Mouse (Mus musculus): ENCODE results near the gene Mepe. TPM values are rescaled to one million over a fixed set of nuclear protein-coding genes. Genes with fewer than 3 reads are reported as not detected.

Mepe gene
- not detected in 2 replicates for polyA plus RNA-seq (2016; fragmentation: Nextera tagmentation; extraction: Ambion mirVana)

- no peak for DNase-seq (ENCODE audit: low spot score)
- Histone ChIP-seq H3K27ac (replicated peaks) (no peak within 1 kb of the TSS), H3K4me3 (no peak within 1 kb of the TSS), H3K9me3 (replicated peaks) (no peaks in the 10 kb centered on the region), H3K4me1 (no peaks in the 10 kb centered on the region), H3K27me3 (ENCODE audit: low read depth, poor library complexity, severe bottlenecking) (no peaks in the 10 kb centered on the region), H3K36me3 (no peaks in the 10 kb centered on the region)
- WGBS: 91% methylated on average over 6 of the region's 6 CpGs
Measured at GRCm38 (mm10) chr5:104325029-104325428, at the start of gene Mepe. TSS of gene Mepe (plus strand) at chr5:104325329.

- Histone ChIP-seq H3K4me3 (no peak overlapping the region), H3K36me3 (no peaks in the 10 kb centered on the region), H3K27me3 (ENCODE audit: low read depth, poor library complexity, severe bottlenecking) (no peaks in the 10 kb centered on the region), H3K9me3 (replicated peaks) (no peaks in the 10 kb centered on the region), H3K27ac (replicated peaks) (no peak overlapping the region), H3K4me1 (no peaks in the 10 kb centered on the region)
- DNase-seq (ENCODE audit: low spot score): no peak
- WGBS: 82% methylated on average over 6 of the region's 6 CpGs
Measured at GRCm38 (mm10) chr5:104294201-104294600, 30.9 kb upstream of the Mepe start.

- no peak within 1 kb of the TSS for H3K4me3 ChIP-seq
- no peaks in the 10 kb centered on the region for H3K9me3 ChIP-seq (replicated peaks)
- H3K27ac ChIP-seq (replicated peaks): no peak within 1 kb of the TSS
- 67% methylated on average over 6 of the region's 6 CpGs for WGBS
- H3K36me3 ChIP-seq: no peaks in the 10 kb centered on the region
- no peak for DNase-seq (ENCODE audit: low spot score)
- H3K27me3 ChIP-seq (ENCODE audit: low read depth, poor library complexity, severe bottlenecking): no peaks in the 10 kb centered on the region
- H3K4me1 ChIP-seq: no peaks in the 10 kb centered on the region
Measured at GRCm38 (mm10) chr5:104298994-104299393, 26.1 kb upstream of the Mepe start, which contains the start of gene Ibsp. TSS of gene Ibsp (plus strand) at chr5:104299171.

- WGBS: 67% methylated on average over 1 of the region's 1 CpGs
Measured at GRCm38 (mm10) chr5:104314073-104314472, 11.1 kb upstream of the Mepe start.

GRCm38 (mm10) chr5:104326884-104327283 lies 1.8 kb downstream of the Mepe start:
- Histone ChIP-seq H3K4me1 (no peaks in the 10 kb centered on the region), H3K9me3 (replicated peaks) (no peaks in the 10 kb centered on the region), H3K36me3 (no peaks in the 10 kb centered on the region), H3K27me3 (ENCODE audit: low read depth, poor library complexity, severe bottlenecking) (no peaks in the 10 kb centered on the region), H3K4me3 (no peak overlapping the region), H3K27ac (replicated peaks) (no peak overlapping the region)
- no peak for DNase-seq (ENCODE audit: low spot score)
- WGBS: 78% methylated on average over 4 of the region's 4 CpGs

More at GRCm38 (mm10) chr5:104314073-104314472, 11.1 kb upstream of the Mepe start:
- no peak overlapping the region for H3K4me3 ChIP-seq
- no peaks in the 10 kb centered on the region for H3K36me3 ChIP-seq
- no peaks in the 10 kb centered on the region for H3K27me3 ChIP-seq (ENCODE audit: low read depth, poor library complexity, severe bottlenecking)
- H3K9me3 ChIP-seq (replicated peaks): no peaks in the 10 kb centered on the region
- no peaks in the 10 kb centered on the region for H3K4me1 ChIP-seq
- H3K27ac ChIP-seq (replicated peaks): no peak overlapping the region
- DNase-seq (ENCODE audit: low spot score): no peak

- Histone ChIP-seq H3K27me3 (ENCODE audit: low read depth, poor library complexity, severe bottlenecking) (no peaks in the 10 kb centered on the region), H3K9me3 (replicated peaks) (no peaks in the 10 kb centered on the region), H3K4me1 (no peaks in the 10 kb centered on the region), H3K4me3 (no peak overlapping the region), H3K27ac (replicated peaks) (no peak overlapping the region), H3K36me3 (no peaks in the 10 kb centered on the region)
- no peak for DNase-seq (ENCODE audit: low spot score)
- 85% methylated on average over 8 of the region's 8 CpGs for whole genome bisulfite sequencing
Measured at GRCm38 (mm10) chr5:104327389-104327788, 2.3 kb downstream of the Mepe start.

- Histone ChIP-seq H3K27me3 (ENCODE audit: low read depth, poor library complexity, severe bottlenecking) (no peaks in the 10 kb centered on the region), H3K36me3 (no peaks in the 10 kb centered on the region), H3K4me3 (no peak overlapping the region), H3K27ac (replicated peaks) (no peak overlapping the region), H3K4me1 (no peaks in the 10 kb centered on the region), H3K9me3 (replicated peaks) (no peaks in the 10 kb centered on the region)
- no peak for DNase-seq (ENCODE audit: low spot score)
Measured at GRCm38 (mm10) chr5:104327876-104328275, 2.7 kb downstream of the Mepe start.

GRCm38 (mm10) chr5:104328317-104328850 lies 3.3 kb downstream of the Mepe start:
- no peak for DNase-seq (ENCODE audit: low spot score)
- 86% methylated on average over 4 of the region's 4 CpGs for WGBS
- Histone ChIP-seq H3K27ac (replicated peaks) (no peak overlapping the region), H3K4me1 (no peaks in the 10 kb centered on the region), H3K4me3 (no peak overlapping the region), H3K36me3 (no peaks in the 10 kb centered on the region), H3K27me3 (ENCODE audit: low read depth, poor library complexity, severe bottlenecking) (no peaks in the 10 kb centered on the region), H3K9me3 (replicated peaks) (no peaks in the 10 kb centered on the region)

GRCm38 (mm10) chr5:104329381-104329780 lies 4.3 kb downstream of the Mepe start:
- Histone ChIP-seq H3K36me3 (no peaks in the 10 kb centered on the region), H3K4me1 (no peaks in the 10 kb centered on the region), H3K27ac (replicated peaks) (no peak overlapping the region), H3K27me3 (ENCODE audit: low read depth, poor library complexity, severe bottlenecking) (no peaks in the 10 kb centered on the region), H3K9me3 (replicated peaks) (no peaks in the 10 kb centered on the region), H3K4me3 (no peak overlapping the region)
- no peak for DNase-seq (ENCODE audit: low spot score)
- WGBS: 86% methylated on average over 5 of the region's 5 CpGs

GRCm38 (mm10) chr5:104330088-104330487 lies 5.0 kb downstream of the Mepe start:
- H3K9me3 ChIP-seq (replicated peaks): no peaks in the 10 kb centered on the region
- DNase-seq (ENCODE audit: low spot score): no peak
- WGBS: 72% methylated on average over 5 of the region's 5 CpGs

GRCm38 (mm10) chr5:104332296-104332695 lies 7.2 kb downstream of the Mepe start:
- no peaks in the 10 kb centered on the region for H3K9me3 ChIP-seq (replicated peaks)
- no peaks in the 10 kb centered on the region for H3K27me3 ChIP-seq (ENCODE audit: low read depth, poor library complexity, severe bottlenecking)
- no peaks in the 10 kb centered on the region for H3K36me3 ChIP-seq
- no peak for DNase-seq (ENCODE audit: low spot score)
- H3K4me3 ChIP-seq: no peak overlapping the region
- 76% methylated on average over 3 of the region's 3 CpGs for WGBS
- H3K4me1 ChIP-seq: no peaks in the 10 kb centered on the region
- no peak overlapping the region for H3K27ac ChIP-seq (replicated peaks)

More at GRCm38 (mm10) chr5:104330088-104330487, 5.0 kb downstream of the Mepe start:
- Histone ChIP-seq H3K4me1 (no peaks in the 10 kb centered on the region), H3K27ac (replicated peaks) (no peak overlapping the region), H3K36me3 (no peaks in the 10 kb centered on the region), H3K27me3 (ENCODE audit: low read depth, poor library complexity, severe bottlenecking) (no peaks in the 10 kb centered on the region), H3K4me3 (no peak overlapping the region)

- H3K27me3 ChIP-seq (ENCODE audit: low read depth, poor library complexity, severe bottlenecking): no peaks in the 10 kb centered on the region
- no peaks in the 10 kb centered on the region for H3K36me3 ChIP-seq
- H3K4me3 ChIP-seq: no peak overlapping the region
- H3K27ac ChIP-seq (replicated peaks): no peak overlapping the region
- H3K9me3 ChIP-seq (replicated peaks): no peaks in the 10 kb centered on the region
- H3K4me1 ChIP-seq: no peaks in the 10 kb centered on the region
- peak; percentile 52 for DNase-seq (ENCODE audit: low spot score)
- WGBS: 56% methylated on average over 7 of the region's 7 CpGs
Measured at GRCm38 (mm10) chr5:104333231-104333640, 8.1 kb downstream of the Mepe start.

- no peaks in the 10 kb centered on the region for H3K9me3 ChIP-seq (replicated peaks)
- no peak overlapping the region for H3K27ac ChIP-seq (replicated peaks)
- no peaks in the 10 kb centered on the region for H3K36me3 ChIP-seq
- no peaks in the 10 kb centered on the region for H3K4me1 ChIP-seq
- 80% methylated on average over 6 of the region's 6 CpGs for WGBS
- no peak for DNase-seq (ENCODE audit: low spot score)
- no peak overlapping the region for H3K4me3 ChIP-seq
- no peaks in the 10 kb centered on the region for H3K27me3 ChIP-seq (ENCODE audit: low read depth, poor library complexity, severe bottlenecking)
Measured at GRCm38 (mm10) chr5:104333643-104334042, 8.5 kb downstream of the Mepe start.

GRCm38 (mm10) chr5:104334516-104334915 lies 9.4 kb downstream of the Mepe start:
- no peaks in the 10 kb centered on the region for H3K9me3 ChIP-seq (replicated peaks)
- H3K4me1 ChIP-seq: no peaks in the 10 kb centered on the region
- no peak for DNase-seq (ENCODE audit: low spot score)
- H3K27ac ChIP-seq (replicated peaks): no peak overlapping the region
- 86% methylated on average over 14 of the region's 14 CpGs for WGBS
- no peaks in the 10 kb centered on the region for H3K36me3 ChIP-seq
- no peaks in the 10 kb centered on the region; the same call in 1 of the 2 replicates for H3K27me3 ChIP-seq (ENCODE audit: low read depth, poor library complexity, severe bottlenecking)
- H3K4me3 ChIP-seq: no peak overlapping the region

All from midbrain, embryonic 10.5 days (tissue).